Mouse (Mus musculus) heart, embryonic 14.5 days (tissue): Measurements from ENCODE around the gene Cdca4. TPM values are rescaled to one million over a fixed set of nuclear protein-coding genes. Genes with fewer than 3 reads are reported as not detected.

ENCODE experiments used
- ATAC-seq: fragments of 200-750 bp; cut with Nextera tagmentation; 2 replicates; pipeline ENCODE4 v1.8.0; 2017; ENCODE audit warnings: low read depth, moderate TSS enrichment; ENCODE audit not compliant: insufficient number of reproducible peaks, insufficient read depth, low FRiP score
- H3K27ac ChIP-seq, 2 experiments: fragments of 200-500 bp in 1 of 2; fragments of 300-500 bp in 1 of 2; sonication (generic) in 1 of 2; replicated peaks in 1 of 2; 2 replicates each; pipeline ENCODE4 v1.5.1; 2012 to 2014; ENCODE audit warnings: low read depth in 2 of 2, low read length in 2 of 2, control low read depth in 1 of 2, mild to moderate bottlenecking in 1 of 2, mixed read lengths in 1 of 2; ENCODE audit not compliant: control insufficient read depth in 1 of 2, insufficient read depth in 1 of 2
- H3K27me3 ChIP-seq: fragments of 300-500 bp; sonication (generic); 2 replicates; pipeline ENCODE4 v1.6.1; 2014; ENCODE audit warnings: mild to moderate bottlenecking, low read length, control low read depth; ENCODE audit not compliant: control insufficient read depth, insufficient read depth
- H3K36me3 ChIP-seq: fragments of 300-500 bp; sonication (generic); 2 replicates; pipeline ENCODE4 v1.6.1; 2014; ENCODE audit warnings: mild to moderate bottlenecking, control low read depth, low read length, mixed read lengths; ENCODE audit not compliant: control insufficient read depth, insufficient read depth
- H3K4me1 ChIP-seq, 2 experiments: fragments of 200-500 bp in 1 of 2; fragments of 300-500 bp in 1 of 2; sonication (generic) in 1 of 2; 2 replicates each; pipeline ENCODE4 v1.6.1; 2012 to 2014; ENCODE audit warnings: low read length in 2 of 2, control low read depth in 1 of 2, mixed read lengths in 1 of 2; ENCODE audit not compliant: control insufficient read depth in 2 of 2, insufficient read depth in 2 of 2
- H3K4me2 ChIP-seq: fragments of 300-500 bp; sonication (generic); 2 replicates; pipeline ENCODE4 v1.6.1; 2014; ENCODE audit warnings: mild to moderate bottlenecking, low read length
- H3K4me3 ChIP-seq, 2 experiments: fragments of 200-500 bp in 1 of 2; fragments of 300-500 bp in 1 of 2; sonication (generic) in 1 of 2; 2 replicates each; pipeline ENCODE4 v1.5.1; 2012 to 2014; ENCODE audit warnings: low read length in 2 of 2, mild to moderate bottlenecking in 2 of 2, control low read depth in 1 of 2, low read depth in 1 of 2, moderate library complexity in 1 of 2; ENCODE audit not compliant: control insufficient read depth in 1 of 2, insufficient read depth in 1 of 2
- H3K9ac ChIP-seq: fragments of 300-500 bp; sonication (generic); 2 replicates; pipeline ENCODE4 v1.6.1; 2014; ENCODE audit warnings: mild to moderate bottlenecking, low read length
- H3K9me3 ChIP-seq: fragments of 300-500 bp; sonication (generic); 2 replicates; pipeline ENCODE4 v1.6.1; 2016; ENCODE audit warnings: low read length, control low read depth; ENCODE audit not compliant: control insufficient read depth
- WGBS: fragments of 180-500 bp; shearing (Covaris S2); extraction: QIAGEN DNeasy Blood & Tissue Kit; methylation state at CpG from one replicate; pipeline ENCODE4 v1.1.7; 2014; 5-methylcytosine and 5-hydroxymethylcytosine counted together
- polyA plus RNA-seq: library from polyadenylated mRNA; unstranded; fragments of >200 nt; fragmentation: Nextera tagmentation; extraction: Ambion mirVana; gene quantifications from 2 replicates; pipeline ENCODE4 v1.2.1, GENCODE M21; 2014

The Cdca4 gene
- polyA plus RNA-seq, 1 experiment from 2014 or later, result 42.0 TPM

- H3K4me3 ChIP-seq, result peak overlapping the region in 1 of 2 experiments; percentile 11; a peak in 1 of 4 replicates
These were observed 18.9 kb downstream of the Cdca4 start for GRCm38 (mm10) chr12:112810092-112810885.

DNA sequence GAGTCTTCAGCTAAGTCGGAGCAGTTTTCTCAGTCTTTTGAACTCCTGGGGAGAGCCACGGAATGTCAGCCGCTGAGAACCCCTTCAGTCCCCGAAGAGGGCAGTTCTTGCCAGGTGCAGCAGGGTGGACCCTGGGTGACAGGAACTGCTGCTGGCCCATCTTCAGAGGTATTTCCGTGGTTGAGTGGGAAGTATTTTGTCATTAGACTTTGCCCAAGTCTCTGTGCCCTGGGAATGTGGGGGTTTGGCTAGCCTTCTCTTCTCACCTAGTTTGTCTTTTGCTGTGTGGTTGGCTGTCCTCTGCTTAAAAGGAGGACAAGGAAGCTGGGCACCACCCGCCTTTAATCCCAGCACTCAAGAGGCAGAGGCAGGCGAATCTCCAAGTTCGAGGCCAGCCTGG, 19.6 kb downstream of the Cdca4 start:
- peaks cover 30 to 39% of the 10 kb centered on the region in 2 experiments for H3K4me1 ChIP-seq
- no peaks in the 10 kb centered on the region; the same call in 1 of the 2 replicates for H3K27me3 ChIP-seq
- H3K9ac ChIP-seq, result peak overlapping the region; percentile 73
- H3K4me2 ChIP-seq, result peak overlapping the region; percentile 98
- no peak for ATAC-seq
- H3K9me3 ChIP-seq, result no peaks in the 10 kb centered on the region
- peak overlapping the region; percentile 75 to 80 for H3K4me3 ChIP-seq
- H3K36me3 ChIP-seq, result peaks cover 15% of the 10 kb centered on the region
- 12% methylated on average over 8 of the region's 8 CpGs for WGBS
- H3K27ac ChIP-seq, result peak overlapping the region in 1 of 2 experiments; percentile 56; a peak in 2 of 4 replicates

More at GRCm38 (mm10) chr12:112810092-112810885, 18.9 kb downstream of the Cdca4 start:
- peak overlapping the region; percentile 98 for H3K4me2 ChIP-seq
- no peaks in the 10 kb centered on the region; the same call in 1 of the 2 replicates for H3K27me3 ChIP-seq
- 44% methylated on average over 19 of the region's 19 CpGs for WGBS
- H3K36me3 ChIP-seq, result peaks cover 22% of the 10 kb centered on the region
- peak overlapping the region; percentile 73 for H3K9ac ChIP-seq
- H3K9me3 ChIP-seq, result no peaks in the 10 kb centered on the region
- H3K27ac ChIP-seq, result peak overlapping the region in 1 of 2 experiments; percentile 63; a peak in 2 of 4 replicates
- no peak for ATAC-seq
- peaks cover 30 to 39% of the 10 kb centered on the region in 2 experiments for H3K4me1 ChIP-seq

DNA sequence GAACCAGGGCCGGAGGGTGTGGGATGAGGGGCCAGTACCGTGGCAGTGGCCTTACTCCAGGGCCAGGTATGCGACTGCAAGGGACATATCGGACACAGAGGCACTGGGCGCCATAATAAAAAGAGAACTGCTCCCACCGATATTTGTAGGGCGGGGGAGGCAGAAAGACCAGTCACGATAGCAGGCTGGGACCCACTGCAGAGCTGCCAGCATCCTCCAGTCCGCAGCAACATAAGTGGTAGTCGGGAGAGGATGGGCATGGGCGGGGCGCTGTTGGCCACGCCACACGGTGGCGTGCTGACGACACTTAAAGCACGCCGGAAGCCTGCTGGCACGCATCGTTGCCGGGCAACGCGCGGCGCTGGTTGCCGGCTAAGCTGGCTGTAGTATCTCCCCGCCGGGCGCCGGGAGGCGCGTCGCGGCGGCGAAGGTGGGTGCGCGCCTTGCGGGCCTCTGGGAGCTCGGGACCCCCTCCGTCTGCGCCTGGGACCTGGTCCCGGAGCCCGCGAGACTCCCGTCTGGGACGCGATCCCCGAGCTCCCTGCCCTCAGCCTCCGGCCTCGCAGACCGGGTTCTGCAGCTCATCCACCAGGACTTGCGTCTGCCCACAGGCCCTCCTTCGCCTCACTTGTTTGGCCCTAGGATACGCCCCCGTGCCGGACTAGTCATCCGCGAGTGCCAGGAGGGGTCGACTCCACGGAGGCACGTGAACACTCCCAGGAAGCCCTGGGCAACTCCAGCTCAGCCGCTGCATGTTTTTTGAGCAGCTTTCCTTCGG, 20.4 kb downstream of the Cdca4 start, which contains the start of gene Clba1:
TSS of gene Clba1 (plus strand) at position 351 of the 778 bp plus-strand sequence.
- peak within 1 kb of the TSS; percentile 73 for H3K9ac ChIP-seq
- H3K27ac ChIP-seq, result peak within 1 kb of the TSS; percentile 49 to 56; a peak in 3 of 4 replicates
- 2% methylated on average over 60 of the region's 64 CpGs for WGBS
- peaks cover 30 to 42% of the 10 kb centered on the region in 2 experiments for H3K4me1 ChIP-seq
- no peaks in the 10 kb centered on the region for H3K9me3 ChIP-seq
- peaks cover 7% of the 10 kb centered on the region for H3K36me3 ChIP-seq
- H3K4me3 ChIP-seq, result peak within 1 kb of the TSS; percentile 75 to 80
- peak; percentile 79 for ATAC-seq
- H3K27me3 ChIP-seq, result no peaks in the 10 kb centered on the region; the same call in 1 of the 2 replicates
- H3K4me2 ChIP-seq, result peak within 1 kb of the TSS; percentile 98

DNA sequence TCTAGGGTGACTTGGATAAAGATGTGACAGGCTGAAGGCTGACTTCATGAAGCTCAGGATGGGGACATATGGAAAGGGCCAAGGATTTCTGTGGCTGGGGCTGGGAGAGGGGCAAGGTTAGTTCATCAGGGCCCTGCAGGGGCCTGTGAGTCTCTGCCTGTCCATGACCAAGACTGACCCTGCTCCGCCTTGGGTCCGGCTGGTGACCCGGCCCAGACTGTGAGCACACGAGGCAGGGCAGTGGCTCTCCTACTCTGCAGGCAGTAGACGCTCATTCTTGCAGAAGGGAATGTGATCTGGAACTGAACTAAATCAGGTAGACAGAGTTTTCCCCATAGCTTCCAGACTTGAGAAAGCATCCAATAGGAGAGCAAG, 21.0 kb downstream of the Cdca4 start:
- Histone ChIP-seq H3K36me3 (0 out of 2 replicates have a peak, but pooled peaks cover 3% of the 10 kb centered on the region), H3K4me2 (peak overlapping the region; percentile 98), H3K27me3 (peaks cover 4% of the 10 kb centered on the region; the same call in 1 of the 2 replicates), H3K9ac (peak overlapping the region; percentile 58; the same call in 1 of the 2 replicates), H3K4me1 (peaks cover 30 to 44% of the 10 kb centered on the region in 2 experiments), H3K4me3 (peak overlapping the region; percentile 75 to 80; a peak in 3 of 4 replicates), H3K9me3 (no peaks in the 10 kb centered on the region), H3K27ac (no peak overlapping the region)
- WGBS, result 83% methylated on average over 5 of the region's 5 CpGs
- ATAC-seq, result no peak

DNA sequence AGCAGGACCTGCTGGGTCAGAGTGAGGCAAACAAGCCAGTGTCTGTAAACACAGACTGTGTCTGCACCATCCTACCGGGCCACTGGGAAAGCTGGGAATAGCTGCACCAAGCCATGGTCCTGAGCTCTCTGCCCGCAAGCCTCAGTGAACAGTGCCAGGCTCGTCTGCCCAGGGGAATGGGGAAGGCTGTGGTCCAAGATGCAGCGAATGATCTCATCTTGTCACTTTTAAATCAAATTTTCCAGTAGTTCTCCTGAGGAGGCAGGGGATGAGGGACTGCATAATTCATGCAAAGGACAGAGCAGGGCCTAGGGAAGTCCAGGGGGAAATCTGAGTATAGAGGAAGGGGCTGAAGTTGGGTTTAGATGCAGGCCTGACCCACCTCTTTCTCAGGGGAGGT, 21.4 kb downstream of the Cdca4 start:
- whole genome bisulfite sequencing, result 74% methylated on average over 4 of the region's 4 CpGs
- Histone ChIP-seq H3K27me3 (peaks cover 8% of the 10 kb centered on the region; the same call in 1 of the 2 replicates), H3K9me3 (no peaks in the 10 kb centered on the region), H3K4me3 (no peak overlapping the region), H3K36me3 (0 out of 2 replicates have a peak, but pooled peaks cover 3% of the 10 kb centered on the region), H3K4me2 (no peak overlapping the region), H3K9ac (no peak overlapping the region), H3K4me1 (peaks cover 31 to 44% of the 10 kb centered on the region in 2 experiments), H3K27ac (no peak overlapping the region)
- ATAC-seq, result no peak

- Histone ChIP-seq H3K36me3 (no peaks in the 10 kb centered on the region), H3K4me1 (peaks cover 24 to 41% of the 10 kb centered on the region in 2 experiments), H3K27me3 (peaks cover 17% of the 10 kb centered on the region), H3K9me3 (no peaks in the 10 kb centered on the region), H3K4me3 (no peak overlapping the region), H3K9ac (no peak overlapping the region), H3K27ac (no peak overlapping the region), H3K4me2 (no peak overlapping the region)
- no peak for ATAC-seq
- 58% methylated on average over 6 of the region's 6 CpGs for WGBS
These were observed 23.2 kb downstream of the Cdca4 start for GRCm38 (mm10) chr12:112806044-112806443.

- H3K9me3 ChIP-seq, result no peaks in the 10 kb centered on the region
- H3K36me3 ChIP-seq, result no peaks in the 10 kb centered on the region
- H3K4me2 ChIP-seq, result no peak overlapping the region
- H3K27ac ChIP-seq, result no peak overlapping the region
- H3K9ac ChIP-seq, result no peak overlapping the region
- peaks cover 19% of the 10 kb centered on the region for H3K27me3 ChIP-seq
- peaks cover 10 to 23% of the 10 kb centered on the region in 2 experiments for H3K4me1 ChIP-seq
- H3K4me3 ChIP-seq, result no peak overlapping the region
- no peak for ATAC-seq
- 32% methylated on average over 13 of the region's 13 CpGs for WGBS
These were observed 25.2 kb downstream of the Cdca4 start for GRCm38 (mm10) chr12:112804046-112804445.
